Mouse (Mus musculus) liver, embryonic 14.5 days (tissue): Measurements from ENCODE around the gene Galnt16. TPM values are rescaled to one million over a fixed set of nuclear protein-coding genes. Genes with fewer than 3 reads are reported as not detected.

Source experiments
- ATAC-seq: fragments of 200-750 bp; cut with Nextera tagmentation; 2 replicates; pipeline ENCODE4 v1.8.0; 2017; ENCODE audit warnings: moderate number of reproducible peaks, mild to moderate bottlenecking, moderate library complexity; ENCODE audit not compliant: insufficient read depth
- DNase-seq, 3 experiments: peaks; one replicate each; pipeline ENCODE4 v3.0.0-alpha.2; 2012 to 2013; ENCODE audit warnings: low read depth in 3 of 3, low spot score in 3 of 3
- H3K27ac ChIP-seq: fragments of 300-500 bp; sonication (generic); 2 replicates; pipeline ENCODE4 v1.5.1; 2014; ENCODE audit warnings: moderate library complexity, mild to moderate bottlenecking, control low read depth, inconsistent platforms
- H3K27me3 ChIP-seq: fragments of 300-500 bp; sonication (generic); 2 replicates; pipeline ENCODE4 v1.6.1; 2014; ENCODE audit warnings: mild to moderate bottlenecking, low read length, moderate library complexity; ENCODE audit not compliant: control insufficient read depth, insufficient read depth
- H3K36me3 ChIP-seq: fragments of 300-500 bp; sonication (generic); replicated peaks from 2 replicates; pipeline ENCODE4 v1.6.1; 2014; ENCODE audit warnings: low read depth; ENCODE audit not compliant: control insufficient read depth, insufficient read depth
- H3K4me1 ChIP-seq, 2 experiments: fragments of 200-500 bp in 1 of 2; fragments of 300-500 bp in 1 of 2; sonication (generic) in 1 of 2; replicated peaks; 2 replicates each; pipeline ENCODE4 v1.6.1; 2012 to 2014; ENCODE audit warnings: antibody characterized with exemption in 1 of 2, inconsistent platforms in 1 of 2, low read length in 1 of 2; ENCODE audit not compliant: control insufficient read depth in 2 of 2, insufficient read depth in 2 of 2
- H3K4me2 ChIP-seq: fragments of 300-500 bp; sonication (generic); 2 replicates; pipeline ENCODE4 v1.6.1; 2014; ENCODE audit warnings: low read depth, mild to moderate bottlenecking, control low read depth, moderate library complexity
- H3K4me3 ChIP-seq, 2 experiments: fragments of 200-500 bp in 1 of 2; fragments of 300-500 bp in 1 of 2; sonication (generic) in 1 of 2; 2 replicates each; pipeline ENCODE4 v1.5.1; 2012 to 2014; ENCODE audit warnings: low read depth in 2 of 2, low read length in 2 of 2, mild to moderate bottlenecking in 2 of 2, control low read depth in 1 of 2, inconsistent platforms in 1 of 2, moderate library complexity in 1 of 2; ENCODE audit not compliant: insufficient read depth in 1 of 2
- H3K9ac ChIP-seq: fragments of 300-500 bp; sonication (generic); replicated peaks from 2 replicates; pipeline ENCODE4 v1.6.1; 2014; ENCODE audit warnings: mild to moderate bottlenecking, control low read depth, moderate library complexity
- H3K9me3 ChIP-seq: fragments of 300-500 bp; sonication (generic); 2 replicates; pipeline ENCODE4 v1.6.1; 2016; ENCODE audit warnings: low read length, mixed read lengths; ENCODE audit not compliant: control insufficient read depth
- CTCF ChIP-seq: IDR thresholded peaks from 2 replicates; pipeline ENCODE4 v1.5.1; 2016; ENCODE audit warnings: antibody characterized with exemption, low read depth, control low read depth
- EP300 ChIP-seq: IDR thresholded peaks from 2 replicates; pipeline ENCODE4 v1.6.1; 2016; ENCODE audit warnings: antibody characterized with exemption, low read depth
- WGBS: fragments of 180-500 bp; shearing (Covaris S2); extraction: QIAGEN DNeasy Blood & Tissue Kit; methylation state at CpG from one replicate; pipeline ENCODE4 v1.1.7; 2014; ENCODE audit not compliant: insufficient replicate concordance; 5-methylcytosine and 5-hydroxymethylcytosine counted together
- polyA plus RNA-seq, 2 experiments: library from polyadenylated mRNA; depleted of rRNA in 1 of 2; stranded (reverse) in 1 of 2; unstranded in 1 of 2; fragments of >200 nt; fragmentation: Nextera tagmentation in 1 of 2; extraction: Ambion mirVana in 1 of 2; gene quantifications; 2 replicates each; pipeline versions ENCODE4 v1.2.1 to v1.2.3; 2012 to 2014

Gene Galnt16
- polyA plus RNA-seq, 2 experiments, result 0.04 to 0.07 TPM

DNA sequence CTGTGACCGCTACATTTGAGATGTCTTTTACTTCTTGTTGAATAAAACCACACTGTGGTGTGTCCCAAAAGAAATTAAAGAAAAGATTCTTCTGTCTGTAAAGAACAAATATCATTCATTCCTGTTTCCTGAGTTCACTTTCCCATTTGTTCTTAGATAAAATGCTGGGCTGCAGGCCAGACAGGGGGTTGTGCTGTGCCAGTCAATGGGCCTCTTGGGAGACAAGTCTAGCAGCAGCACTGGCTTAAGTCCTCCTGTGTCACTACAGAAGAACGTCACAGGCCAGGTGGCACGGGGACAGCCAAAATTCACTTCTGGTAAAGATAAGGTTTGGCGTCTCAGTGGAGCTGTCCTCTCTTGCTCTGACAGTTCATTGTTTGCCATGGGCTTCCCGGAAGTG lies 44.7 kb downstream of the Galnt16 start:
- no peaks in the 10 kb centered on the region for H3K4me1 ChIP-seq
- no peak for ATAC-seq

DNA sequence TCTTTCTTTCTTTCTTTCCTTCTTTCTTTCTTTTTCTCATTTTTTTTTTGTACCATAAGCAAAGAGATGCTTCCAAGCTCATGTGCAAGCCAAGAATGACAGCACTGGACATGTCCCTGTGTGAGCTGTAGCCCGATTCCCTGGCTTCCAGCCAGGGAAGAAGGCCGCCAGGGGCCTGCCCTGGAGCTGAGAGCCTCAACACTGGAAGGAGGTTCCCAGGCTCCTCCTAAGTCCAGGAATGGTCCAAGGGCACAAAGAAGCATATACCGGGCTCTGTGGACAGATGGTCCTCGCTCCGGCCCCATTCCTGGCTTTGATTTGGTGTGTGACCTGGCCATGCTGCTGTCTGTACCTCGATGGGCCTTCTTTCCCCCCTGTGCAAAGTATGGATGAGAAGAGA lies 46.9 kb downstream of the Galnt16 start:
- Histone ChIP-seq H3K36me3 (no peaks in the 10 kb centered on the region), H3K4me2 (no peak overlapping the region), H3K27me3 (no peaks in the 10 kb centered on the region), H3K9me3 (no peaks in the 10 kb centered on the region), H3K4me1 (no peaks in the 10 kb centered on the region), H3K9ac (no peak overlapping the region), H3K27ac (no peak overlapping the region), H3K4me3 (no peak overlapping the region)
- DNase-seq (no peak), ATAC-seq (no peak)
- 62% methylated on average over 6 of the region's 6 CpGs for WGBS
- TF ChIP-seq EP300, result no peak
- TF ChIP-seq CTCF, result no peak

More for the DNA sequence above, 44.7 kb downstream of the Galnt16 start:
- H3K27ac ChIP-seq, result no peak overlapping the region
- 41% methylated on average over 5 of the region's 5 CpGs for WGBS
- no peak overlapping the region for H3K9ac ChIP-seq
- no peak for TF ChIP-seq CTCF
- no peak for TF ChIP-seq EP300
- no peak overlapping the region for H3K4me3 ChIP-seq
- no peaks in the 10 kb centered on the region for H3K36me3 ChIP-seq
- H3K4me2 ChIP-seq, result no peak overlapping the region
- no peak for DNase-seq
- no peaks in the 10 kb centered on the region for H3K27me3 ChIP-seq
- H3K9me3 ChIP-seq, result no peaks in the 10 kb centered on the region

GRCm38 (mm10) chr12:80565793-80566192 lies 47.7 kb downstream of the Galnt16 start:
- H3K9me3 ChIP-seq, result no peaks in the 10 kb centered on the region
- no peaks in the 10 kb centered on the region for H3K36me3 ChIP-seq
- H3K27me3 ChIP-seq, result no peaks in the 10 kb centered on the region; the same call in 1 of the 2 replicates
- 38% methylated on average over 2 of the region's 2 CpGs for WGBS
- ATAC-seq (no peak), DNase-seq (no peak)
- no peak overlapping the region for H3K27ac ChIP-seq
- H3K4me3 ChIP-seq, result no peak overlapping the region
- no peak overlapping the region for H3K9ac ChIP-seq
- no peak for TF ChIP-seq CTCF
- TF ChIP-seq EP300, result no peak
- H3K4me1 ChIP-seq, result no peaks in the 10 kb centered on the region
- H3K4me2 ChIP-seq, result no peak overlapping the region

GRCm38 (mm10) chr12:80566502-80566901 lies 48.4 kb downstream of the Galnt16 start:
- WGBS, result 61% methylated on average over 4 of the region's 4 CpGs
- TF ChIP-seq EP300 (no peak), CTCF (no peak)
- no peaks in the 10 kb centered on the region; the same call in 1 of the 2 replicates for H3K27me3 ChIP-seq

GRCm38 (mm10) chr12:80567375-80567774 lies 49.3 kb downstream of the Galnt16 start:
- WGBS, result 33% methylated on average over 3 of the region's 3 CpGs
- H3K4me1 ChIP-seq, result no peaks in the 10 kb centered on the region
- H3K4me3 ChIP-seq, result no peak overlapping the region
- H3K9ac ChIP-seq, result no peak overlapping the region
- no peaks in the 10 kb centered on the region; the same call in 1 of the 2 replicates for H3K27me3 ChIP-seq
- H3K4me2 ChIP-seq, result no peak overlapping the region
- DNase-seq (no peak), ATAC-seq (no peak)
- H3K27ac ChIP-seq, result no peak overlapping the region
- TF ChIP-seq CTCF (no peak), EP300 (no peak)
- H3K9me3 ChIP-seq, result no peaks in the 10 kb centered on the region
- no peaks in the 10 kb centered on the region for H3K36me3 ChIP-seq

More at GRCm38 (mm10) chr12:80566502-80566901, 48.4 kb downstream of the Galnt16 start:
- H3K4me2 ChIP-seq, result no peak overlapping the region
- no peak overlapping the region for H3K27ac ChIP-seq
- no peaks in the 10 kb centered on the region for H3K9me3 ChIP-seq
- H3K4me3 ChIP-seq, result no peak overlapping the region
- H3K4me1 ChIP-seq, result no peaks in the 10 kb centered on the region
- DNase-seq (no peak), ATAC-seq (no peak)
- no peaks in the 10 kb centered on the region for H3K36me3 ChIP-seq
- no peak overlapping the region for H3K9ac ChIP-seq
